Mouse (Mus musculus) bone marrow, adult 2 months (tissue): ENCODE results near the gene Tmem109.

Experiments
- CTCF ChIP-seq: fragments of 200-500 bp; IDR thresholded peaks from 2 replicates; pipeline ENCODE4 v1.5.1; 2011; ENCODE audit warnings: low read length, control low read depth; ENCODE audit not compliant: control insufficient read depth, insufficient read depth
- POLR2A ChIP-seq: fragments of 200-500 bp; IDR thresholded peaks from 2 replicates; pipeline ENCODE4 v1.6.1; 2011; ENCODE audit warnings: low read depth, mild to moderate bottlenecking, control low read depth, low read length, borderline replicate concordance; ENCODE audit not compliant: control insufficient read depth

DNA sequence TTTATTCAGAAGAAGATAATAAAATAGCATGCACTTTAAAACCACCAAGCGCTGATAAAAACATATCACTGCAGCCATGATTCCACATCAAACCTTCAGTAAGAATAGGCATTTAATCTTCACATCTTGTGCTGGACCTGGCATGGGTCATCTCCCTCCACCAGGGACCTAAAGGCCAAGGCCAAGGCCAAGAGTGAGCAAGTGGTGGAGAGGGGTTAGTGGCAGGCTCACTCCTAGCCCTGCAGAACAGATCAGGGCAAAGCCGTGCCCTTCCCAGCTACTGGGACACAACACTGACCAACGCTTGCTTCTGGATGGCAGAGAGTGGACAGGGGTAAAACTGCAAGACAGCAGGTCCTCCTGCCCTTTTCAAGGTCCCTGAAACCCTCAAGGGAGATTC, 11.1 kb downstream of the Tmem109 start:
- no peak for TF ChIP-seq CTCF
- no peak for TF ChIP-seq POLR2A
